Mouse (Mus musculus): Measurements from ENCODE around the gene Ece2. TPM values are rescaled to one million over a fixed set of nuclear protein-coding genes. Genes with fewer than 3 reads are reported as not detected.
A peak's percentile ranks its signal among the peaks of the same experiment; 100 is the strongest.

The Ece2 gene
- polyA plus RNA-seq (2015; fragmentation: Nextera tagmentation; extraction: Ambion mirVana), result 0.14 TPM in 1 of 2 replicates, not detected in the other

DNA sequence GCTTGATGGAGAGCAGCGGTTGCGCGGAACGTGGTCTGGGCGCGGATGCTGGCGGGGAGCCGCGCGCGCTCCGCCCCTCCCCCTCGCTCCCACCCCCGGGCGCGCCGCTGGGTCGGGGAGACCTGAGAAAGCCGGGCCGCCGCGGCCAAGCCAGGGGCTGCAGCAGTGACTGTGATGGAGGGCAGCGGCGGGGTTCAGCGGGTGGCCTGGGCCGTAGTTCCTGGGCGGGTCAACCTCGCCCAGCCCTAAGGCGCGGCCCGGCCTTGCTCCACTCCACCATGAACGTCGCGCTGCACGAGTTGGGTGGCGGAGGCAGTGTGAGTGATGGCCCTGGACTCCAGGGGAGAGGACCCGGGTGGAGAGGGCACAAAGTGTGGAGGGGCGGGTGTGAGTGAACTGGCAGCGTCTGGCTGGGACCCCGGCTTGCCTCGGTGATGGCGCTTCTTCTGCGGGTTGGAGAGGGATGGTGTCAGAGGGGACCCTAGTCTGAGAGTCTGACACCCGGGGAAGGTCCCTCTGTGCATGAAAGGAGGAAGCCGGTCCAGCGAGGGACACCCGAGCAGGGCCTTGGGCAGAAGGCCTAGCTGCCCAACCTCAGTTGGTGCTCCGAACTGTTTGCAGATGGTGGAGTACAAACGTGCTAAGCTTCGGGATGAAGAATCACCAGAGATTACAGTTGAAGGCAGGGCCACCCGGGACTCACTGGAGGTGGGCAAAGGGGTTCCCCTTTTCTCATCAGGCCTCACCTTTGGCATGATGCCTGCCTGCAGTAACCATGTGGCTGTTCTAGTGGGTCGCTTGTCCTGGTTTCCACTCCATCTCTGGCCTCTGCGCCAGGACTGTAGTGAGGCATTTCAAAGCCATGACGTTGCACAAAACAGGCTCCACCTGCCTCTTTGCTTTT is at the start of gene Ece2:
TSS of gene Ece2 (plus strand) at position 98 of the 904 bp plus-strand sequence.
- no peak within 1 kb of the TSS for H3K27ac ChIP-seq (ENCODE audit: low read depth)
- 12% methylated on average over 52 of the region's 54 CpGs for WGBS (ENCODE audit: insufficient replicate concordance)
- H3K4me1 ChIP-seq (ENCODE audit: insufficient read depth), result peaks cover 4% of the 10 kb centered on the region; the same call in 1 of the 2 replicates
- H3K9ac ChIP-seq (replicated peaks), result no peak within 1 kb of the TSS; the same call in 1 of the 2 replicates
- H3K27me3 ChIP-seq (ENCODE audit: insufficient read depth, low read length), result peaks cover 28% of the 10 kb centered on the region
- peak within 1 kb of the TSS; percentile 65 for H3K4me2 ChIP-seq (ENCODE audit: low read depth, low read length)
- no peak for DNase-seq
- H3K9me3 ChIP-seq (ENCODE audit: low read length), result no peaks in the 10 kb centered on the region
- TF ChIP-seq EP300 (IDR thresholded peaks at IDR 0.05; ENCODE audit: low read depth) (no peak), CTCF (IDR thresholded peaks at IDR 0.05; ENCODE audit: low read depth) (no peak)
- H3K36me3 ChIP-seq (replicated peaks; ENCODE audit: insufficient read depth, low read length), result no peaks in the 10 kb centered on the region
- ATAC-seq, result no peak
- H3K4me3 ChIP-seq (ENCODE audit: low read depth, low read length), result peak within 1 kb of the TSS; percentile 33

DNA sequence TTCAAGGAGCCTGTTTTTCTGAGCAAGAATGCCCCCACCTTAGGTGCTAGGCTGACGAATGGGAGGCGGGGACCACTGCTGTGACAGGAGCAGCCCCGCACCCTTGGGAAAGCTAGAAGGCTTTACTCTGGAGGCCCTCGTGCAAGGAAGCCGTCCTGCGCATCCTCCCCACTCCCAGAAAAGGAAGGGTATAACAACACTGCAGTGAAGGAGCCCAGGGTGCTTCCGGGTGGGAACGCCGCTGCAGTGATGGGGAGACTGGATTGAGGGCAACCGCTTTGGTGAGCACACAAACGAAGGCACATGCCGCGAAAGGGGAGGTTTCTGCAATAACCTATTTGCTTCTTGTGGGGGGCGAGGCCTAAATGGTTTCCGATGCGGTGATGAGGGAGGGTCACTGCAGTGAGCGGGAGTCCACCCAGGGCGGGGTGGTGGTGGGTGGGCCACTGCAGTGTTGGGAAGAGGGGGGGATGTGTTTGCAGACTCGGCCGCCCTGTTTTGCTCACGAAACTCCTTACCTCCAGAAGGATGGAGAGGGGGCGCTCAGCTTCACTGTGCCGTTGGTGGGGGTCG is 40.2 kb upstream of the Ece2 start, which contains the start of gene Vwa5b2:
TSS of gene Vwa5b2 (plus strand) at position 106 of the 573 bp plus-strand sequence.
- Histone ChIP-seq H3K9ac (replicated peaks) (no peak within 1 kb of the TSS), H3K27me3 (ENCODE audit: insufficient read depth, low read length) (peaks cover 55% of the 10 kb centered on the region), H3K9me3 (ENCODE audit: low read length) (no peaks in the 10 kb centered on the region), H3K27ac (ENCODE audit: low read depth) (no peak within 1 kb of the TSS), H3K4me3 (ENCODE audit: low read depth, low read length) (peak within 1 kb of the TSS; percentile 41), H3K36me3 (replicated peaks; ENCODE audit: insufficient read depth, low read length) (no peaks in the 10 kb centered on the region), H3K4me2 (ENCODE audit: low read depth, low read length) (peak within 1 kb of the TSS; percentile 65), H3K4me1 (ENCODE audit: insufficient read depth) (peaks cover 13% of the 10 kb centered on the region)
- ATAC-seq (no peak), DNase-seq (peak; percentile 15)
- WGBS (ENCODE audit: insufficient replicate concordance), result 2% methylated on average over 24 of the region's 24 CpGs
- TF ChIP-seq EP300 (IDR thresholded peaks at IDR 0.05; ENCODE audit: low read depth) (no peak), CTCF (IDR thresholded peaks at IDR 0.05; ENCODE audit: low read depth) (no peak)

DNA sequence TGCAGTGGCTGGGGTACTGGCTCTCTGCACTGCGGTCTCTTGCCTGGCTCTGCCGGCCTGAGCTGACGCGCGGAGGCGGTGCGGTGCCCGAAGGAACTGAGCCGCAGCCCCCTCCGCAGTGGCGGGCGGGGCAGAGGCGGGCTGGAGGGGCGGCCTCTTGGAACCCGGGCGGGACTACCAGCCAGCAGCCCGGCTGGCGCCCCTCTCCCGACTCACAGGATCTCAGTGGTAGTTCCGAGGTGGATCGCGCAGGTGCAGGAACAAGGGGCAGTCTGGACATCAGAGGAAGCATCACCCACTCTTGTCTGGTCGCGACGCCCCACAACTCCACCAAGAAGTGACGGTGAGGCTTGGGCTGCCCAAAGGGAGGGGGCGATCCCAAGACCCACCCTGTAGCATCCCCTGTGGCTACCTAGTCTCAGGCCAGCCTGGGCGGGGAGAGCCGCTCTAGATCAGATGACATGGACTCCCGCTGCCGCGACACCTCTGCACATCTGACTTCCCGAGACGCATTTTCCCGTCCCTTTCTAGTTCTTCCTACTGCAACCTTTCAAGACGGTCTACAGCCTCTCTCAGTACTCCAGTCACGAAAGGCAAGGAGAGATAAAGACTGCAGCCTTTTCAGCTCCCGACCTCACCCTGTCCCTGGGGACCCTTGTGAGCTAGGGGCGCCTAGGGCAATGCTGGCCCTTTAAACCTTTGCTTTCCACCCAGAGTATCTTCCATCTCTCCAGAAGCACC is 39.5 kb upstream of the Ece2 start:
- Histone ChIP-seq H3K4me2 (ENCODE audit: low read depth, low read length) (peak overlapping the region; percentile 65), H3K4me1 (ENCODE audit: insufficient read depth) (peaks cover 13% of the 10 kb centered on the region), H3K4me3 (ENCODE audit: low read depth, low read length) (peak overlapping the region; percentile 41), H3K27ac (ENCODE audit: low read depth) (no peak overlapping the region), H3K27me3 (ENCODE audit: insufficient read depth, low read length) (peaks cover 55% of the 10 kb centered on the region), H3K9ac (replicated peaks) (no peak overlapping the region), H3K36me3 (replicated peaks; ENCODE audit: insufficient read depth, low read length) (no peaks in the 10 kb centered on the region), H3K9me3 (ENCODE audit: low read length) (no peaks in the 10 kb centered on the region)
- TF ChIP-seq CTCF (IDR thresholded peaks at IDR 0.05; ENCODE audit: low read depth) (no peak), EP300 (IDR thresholded peaks at IDR 0.05; ENCODE audit: low read depth) (no peak)
- ATAC-seq, result no peak
- peak; percentile 19 for DNase-seq
- 2% methylated on average over 36 of the region's 39 CpGs for WGBS (ENCODE audit: insufficient replicate concordance)

DNA sequence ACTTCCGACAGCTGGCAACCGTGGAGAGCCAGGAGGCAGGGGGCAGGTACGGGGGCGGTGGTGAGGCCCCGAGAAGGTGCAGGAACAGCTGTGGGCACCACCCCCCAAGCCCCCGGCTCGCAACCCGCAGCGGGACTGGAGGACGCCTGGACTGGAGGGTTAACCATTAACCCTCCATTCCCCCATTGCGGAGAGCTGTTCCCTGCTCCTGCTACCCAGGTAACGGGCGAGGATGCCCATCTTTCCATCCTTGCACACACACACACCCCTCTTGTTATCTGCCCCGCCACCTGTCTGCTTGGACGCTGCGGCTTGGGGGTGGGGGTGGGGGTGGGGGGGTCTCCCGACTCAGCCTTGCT is 39.0 kb upstream of the Ece2 start:
- Histone ChIP-seq H3K9ac (replicated peaks) (no peak overlapping the region), H3K4me1 (ENCODE audit: insufficient read depth) (peaks cover 13% of the 10 kb centered on the region), H3K36me3 (replicated peaks; ENCODE audit: insufficient read depth, low read length) (no peaks in the 10 kb centered on the region), H3K27me3 (ENCODE audit: insufficient read depth, low read length) (peaks cover 55% of the 10 kb centered on the region), H3K9me3 (ENCODE audit: low read length) (no peaks in the 10 kb centered on the region), H3K4me3 (ENCODE audit: low read depth, low read length) (peak overlapping the region; percentile 41), H3K4me2 (ENCODE audit: low read depth, low read length) (peak overlapping the region; percentile 65), H3K27ac (ENCODE audit: low read depth) (no peak overlapping the region)
- TF ChIP-seq EP300 (IDR thresholded peaks at IDR 0.05; ENCODE audit: low read depth) (no peak), CTCF (IDR thresholded peaks at IDR 0.05; ENCODE audit: low read depth) (no peak)
- DNase-seq, result peak; percentile 15
- ATAC-seq, result no peak
- WGBS (ENCODE audit: insufficient replicate concordance), result 5% methylated on average over 17 of the region's 17 CpGs

DNA sequence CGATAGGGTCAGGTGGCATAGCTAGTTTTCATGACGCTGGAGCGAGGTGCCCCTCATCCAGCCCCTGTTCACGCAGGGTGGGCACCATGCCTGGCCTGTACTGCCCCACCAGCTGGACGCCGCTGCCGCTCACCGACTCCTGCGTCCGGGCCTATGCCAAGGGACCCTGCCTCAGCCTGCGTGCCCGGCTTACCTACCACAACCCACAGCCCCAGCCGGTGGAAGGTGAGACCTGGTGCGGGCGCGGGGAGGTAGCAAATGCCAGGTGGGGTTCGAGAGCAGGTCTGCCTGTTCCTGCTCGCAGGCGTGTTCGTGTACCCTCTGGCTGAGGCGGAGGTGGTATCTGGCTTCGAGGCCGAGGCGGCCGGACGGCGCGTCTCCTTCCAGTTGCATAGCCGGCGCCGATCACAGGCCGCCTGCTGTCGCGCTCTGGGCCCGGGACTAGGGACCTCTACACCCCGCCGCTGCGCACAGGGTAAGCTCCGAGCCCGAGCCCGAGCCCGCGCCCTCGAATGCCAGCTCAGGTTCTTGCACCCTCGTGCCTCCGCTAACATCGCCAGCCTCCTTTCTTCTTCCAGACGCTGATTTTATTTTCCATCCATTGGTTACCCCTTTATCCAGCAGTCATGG is 38.4 kb upstream of the Ece2 start:
- Histone ChIP-seq H3K4me2 (ENCODE audit: low read depth, low read length) (0 out of 2 replicates have a peak overlapping the region, but pooled peaks have one; percentile 16), H3K4me3 (ENCODE audit: low read depth, low read length) (0 out of 2 replicates have a peak overlapping the region, but pooled peaks have one; percentile 4), H3K36me3 (replicated peaks; ENCODE audit: insufficient read depth, low read length) (no peaks in the 10 kb centered on the region), H3K27ac (ENCODE audit: low read depth) (no peak overlapping the region), H3K9ac (replicated peaks) (no peak overlapping the region), H3K27me3 (ENCODE audit: insufficient read depth, low read length) (peaks cover 55% of the 10 kb centered on the region), H3K9me3 (ENCODE audit: low read length) (no peaks in the 10 kb centered on the region), H3K4me1 (ENCODE audit: insufficient read depth) (peaks cover 13% of the 10 kb centered on the region)
- ATAC-seq (no peak), DNase-seq (peak; percentile 17)
- TF ChIP-seq EP300 (IDR thresholded peaks at IDR 0.05; ENCODE audit: low read depth) (no peak), CTCF (IDR thresholded peaks at IDR 0.05; ENCODE audit: low read depth) (no peak)
- WGBS (ENCODE audit: insufficient replicate concordance), result 8% methylated on average over 48 of the region's 48 CpGs

All from liver, postnatal 0 days (tissue).